Mouse (Mus musculus) kidney, embryonic 16.5 days (tissue): ENCODE results near the gene Slc44a4. TPM values are rescaled to one million over a fixed set of nuclear protein-coding genes. Genes with fewer than 3 reads are reported as not detected.
"Not testable (repeated sequence)": the region's sequence is repeated elsewhere in the genome, so short reads cannot be mapped to it uniquely, and the experiment has no call there.

Source experiments
- ATAC-seq: fragments of 200-750 bp; cut with Nextera tagmentation; 2 replicates; pipeline ENCODE4 v1.8.0; 2017; ENCODE audit warnings: moderate TSS enrichment; ENCODE audit not compliant: low FRiP score, low TSS enrichment
- H3K27ac ChIP-seq: fragments of 300-500 bp; sonication (generic); 2 replicates; pipeline ENCODE4 v1.5.1; 2014; ENCODE audit warnings: low read length
- H3K27me3 ChIP-seq: fragments of 300-500 bp; sonication (generic); 2 replicates; pipeline ENCODE4 v1.6.1; 2014; ENCODE audit warnings: low read length, control low read depth, mixed read lengths; ENCODE audit not compliant: insufficient read depth
- H3K36me3 ChIP-seq: fragments of 300-500 bp; sonication (generic); 2 replicates; pipeline ENCODE4 v1.6.1; 2014; ENCODE audit warnings: low read length, control low read depth, mixed read lengths; ENCODE audit not compliant: insufficient read depth
- H3K4me1 ChIP-seq: fragments of 300-500 bp; sonication (generic); 2 replicates; pipeline ENCODE4 v1.6.1; 2014; ENCODE audit warnings: low read length, control low read depth, mixed read lengths; ENCODE audit not compliant: insufficient read depth
- H3K4me2 ChIP-seq: fragments of 300-500 bp; sonication (generic); replicated peaks from 2 replicates; pipeline ENCODE4 v1.6.1; 2014; ENCODE audit warnings: low read depth, low read length
- H3K4me3 ChIP-seq: fragments of 300-500 bp; sonication (generic); 2 replicates; pipeline ENCODE4 v1.5.1; 2014; ENCODE audit warnings: mild to moderate bottlenecking, low read length
- H3K9ac ChIP-seq: fragments of 300-500 bp; sonication (generic); replicated peaks from 2 replicates; pipeline ENCODE4 v1.6.1; 2014; ENCODE audit warnings: low read length
- H3K9me3 ChIP-seq: fragments of 300-500 bp; sonication (generic); 2 replicates; pipeline ENCODE4 v1.6.1; 2016; ENCODE audit warnings: low read length, control low read depth
- WGBS: fragments of 180-500 bp; shearing (Covaris S2); extraction: QIAGEN DNeasy Blood & Tissue Kit; methylation state at CpG from one replicate; pipeline ENCODE4 v1.1.7; 2014; 5-methylcytosine and 5-hydroxymethylcytosine counted together
- polyA plus RNA-seq: library from polyadenylated mRNA; unstranded; fragments of >200 nt; fragmentation: Nextera tagmentation; extraction: Ambion mirVana; gene quantifications from 2 replicates; pipeline ENCODE4 v1.2.1, GENCODE M21; 2015

Slc44a4 gene
- polyA plus RNA-seq, 1 experiment from 2014 or later: 18.9 TPM

GRCm38 (mm10) chr17:34898706-34899052 is 15.6 kb upstream of the Slc44a4 start:
- Histone ChIP-seq H3K4me1 (peaks cover 38% of the 10 kb centered on the region), H3K4me2 (peak overlapping the region; percentile 87), H3K27me3 (no peaks in the 10 kb centered on the region), H3K27ac (peak overlapping the region; percentile 98), H3K4me3 (peak overlapping the region; percentile 94), H3K9me3 (no peaks in the 10 kb centered on the region), H3K9ac (peak overlapping the region; percentile 99), H3K36me3 (peaks cover 29% of the 10 kb centered on the region)
- WGBS: 0% methylated on average over 3 of the region's 47 CpGs
- ATAC-seq: no peak

- H3K4me1 ChIP-seq: peaks cover 36% of the 10 kb centered on the region
- peak overlapping the region; percentile 98 for H3K27ac ChIP-seq
- H3K27me3 ChIP-seq: no peaks in the 10 kb centered on the region
- no peaks in the 10 kb centered on the region for H3K9me3 ChIP-seq
- ATAC-seq: 0 out of 2 replicates have a peak, but pooled peaks have one; percentile 2
- peak overlapping the region; percentile 99 for H3K9ac ChIP-seq
- H3K4me2 ChIP-seq: peak overlapping the region; percentile 87
- WGBS: 0% methylated on average over 37 of the region's 45 CpGs
- H3K36me3 ChIP-seq: peaks cover 34% of the 10 kb centered on the region
- H3K4me3 ChIP-seq: peak overlapping the region; percentile 94
These were observed 15.0 kb upstream of the Slc44a4 start for GRCm38 (mm10) chr17:34899053-34899889.

- peaks cover 36% of the 10 kb centered on the region for H3K4me1 ChIP-seq
- WGBS: 0% methylated on average over 5 of the region's 5 CpGs
- H3K27me3 ChIP-seq: no peaks in the 10 kb centered on the region
- H3K27ac ChIP-seq: peak overlapping the region; percentile 98
- peak overlapping the region; percentile 99 for H3K9ac ChIP-seq
- H3K4me3 ChIP-seq: peak overlapping the region; percentile 94
- H3K9me3 ChIP-seq: no peaks in the 10 kb centered on the region
- H3K4me2 ChIP-seq: peak overlapping the region; percentile 87
- ATAC-seq: no peak
- H3K36me3 ChIP-seq: peaks cover 36% of the 10 kb centered on the region
These were observed 14.4 kb upstream of the Slc44a4 start for GRCm38 (mm10) chr17:34899890-34900243.

GRCm38 (mm10) chr17:34900826-34901225 is 13.4 kb upstream of the Slc44a4 start:
- H3K4me3 ChIP-seq, H3K9me3 ChIP-seq, H3K27ac ChIP-seq, H3K9ac ChIP-seq, H3K27me3 ChIP-seq, H3K4me2 ChIP-seq, ATAC-seq: not testable (repeated sequence)
- Histone ChIP-seq H3K36me3 (peaks cover 45% of the 10 kb centered on the region), H3K4me1 (peaks cover 28% of the 10 kb centered on the region)

GRCm38 (mm10) chr17:34901948-34902347 is 12.3 kb upstream of the Slc44a4 start:
- not testable (repeated sequence) for H3K4me2 ChIP-seq, ATAC-seq, H3K9me3 ChIP-seq, H3K9ac ChIP-seq, H3K4me3 ChIP-seq, H3K27ac ChIP-seq, H3K27me3 ChIP-seq
- WGBS: 85% methylated on average over 8 of the region's 10 CpGs
- Histone ChIP-seq H3K4me1 (peaks cover 17% of the 10 kb centered on the region), H3K36me3 (peaks cover 48% of the 10 kb centered on the region)

GRCm38 (mm10) chr17:34902895-34903294 is 11.4 kb upstream of the Slc44a4 start:
- 75% methylated on average over 9 of the region's 9 CpGs for WGBS
- no peak overlapping the region for H3K4me2 ChIP-seq
- H3K4me1 ChIP-seq: peaks cover 8% of the 10 kb centered on the region
- H3K9me3 ChIP-seq: no peaks in the 10 kb centered on the region
- H3K27me3 ChIP-seq: no peaks in the 10 kb centered on the region
- ATAC-seq: no peak
- H3K36me3 ChIP-seq: peaks cover 58% of the 10 kb centered on the region
- no peak overlapping the region for H3K27ac ChIP-seq
- H3K4me3 ChIP-seq: no peak overlapping the region
- H3K9ac ChIP-seq: no peak overlapping the region

- H3K27me3 ChIP-seq: no peaks in the 10 kb centered on the region
- peaks cover 5% of the 10 kb centered on the region for H3K4me1 ChIP-seq
- peak; percentile 5; the same call in 1 of the 2 replicates for ATAC-seq
- peaks cover 79% of the 10 kb centered on the region for H3K36me3 ChIP-seq
- no peak overlapping the region for H3K4me2 ChIP-seq
- 77% methylated on average over 10 of the region's 10 CpGs for WGBS
- no peak overlapping the region for H3K4me3 ChIP-seq
- no peaks in the 10 kb centered on the region for H3K9me3 ChIP-seq
- no peak overlapping the region for H3K27ac ChIP-seq
- H3K9ac ChIP-seq: no peak overlapping the region
These were observed 3.3 kb upstream of the Slc44a4 start for GRCm38 (mm10) chr17:34910982-34911381.

- Histone ChIP-seq H3K4me3 (no peak overlapping the region), H3K36me3 (peaks cover 69% of the 10 kb centered on the region), H3K4me2 (no peak overlapping the region), H3K4me1 (peaks cover 5% of the 10 kb centered on the region), H3K27me3 (no peaks in the 10 kb centered on the region), H3K27ac (no peak overlapping the region), H3K9me3 (no peaks in the 10 kb centered on the region), H3K9ac (no peak overlapping the region)
- ATAC-seq: peak; percentile 56
- WGBS: 46% methylated on average over 5 of the region's 5 CpGs
These were observed 2.3 kb upstream of the Slc44a4 start for GRCm38 (mm10) chr17:34911945-34912351.

GRCm38 (mm10) chr17:34915410-34915831 is 1.2 kb downstream of the Slc44a4 start:
- H3K4me3 ChIP-seq: peak overlapping the region; percentile 17; the same call in 1 of the 2 replicates
- peak overlapping the region; percentile 35 for H3K4me2 ChIP-seq
- peak overlapping the region; percentile 45 for H3K9ac ChIP-seq
- peak overlapping the region; percentile 59 for H3K27ac ChIP-seq
- peak; percentile 87 for ATAC-seq
- H3K36me3 ChIP-seq: peaks cover 35% of the 10 kb centered on the region
- H3K9me3 ChIP-seq: no peaks in the 10 kb centered on the region
- WGBS: 9% methylated on average over 9 of the region's 11 CpGs
- H3K4me1 ChIP-seq: peaks cover 5% of the 10 kb centered on the region
- no peaks in the 10 kb centered on the region for H3K27me3 ChIP-seq

- no peak for ATAC-seq
- WGBS: 86% methylated on average over 5 of the region's 5 CpGs
These were observed 2.0 kb downstream of the Slc44a4 start for GRCm38 (mm10) chr17:34916316-34916715.

More at GRCm38 (mm10) chr17:34916316-34916715, 2.0 kb downstream of the Slc44a4 start:
- no peak overlapping the region for H3K4me3 ChIP-seq
- peaks cover 5% of the 10 kb centered on the region for H3K4me1 ChIP-seq
- no peak overlapping the region for H3K9ac ChIP-seq
- H3K36me3 ChIP-seq: peaks cover 26% of the 10 kb centered on the region
- no peaks in the 10 kb centered on the region for H3K27me3 ChIP-seq
- H3K27ac ChIP-seq: no peak overlapping the region
- H3K9me3 ChIP-seq: no peaks in the 10 kb centered on the region
- no peak overlapping the region for H3K4me2 ChIP-seq
